Mouse (Mus musculus): ENCODE measurements around the gene Cenpm. TPM values are rescaled to one million over a fixed set of nuclear protein-coding genes. Genes with fewer than 3 reads are reported as not detected.
"Not testable (repeated sequence)": the region's sequence is repeated elsewhere in the genome, so short reads cannot be mapped to it uniquely, and the experiment has no call there.

The Cenpm gene
- polyA plus RNA-seq, 1 experiment from 2014 or later: 82.5 TPM

DNA sequence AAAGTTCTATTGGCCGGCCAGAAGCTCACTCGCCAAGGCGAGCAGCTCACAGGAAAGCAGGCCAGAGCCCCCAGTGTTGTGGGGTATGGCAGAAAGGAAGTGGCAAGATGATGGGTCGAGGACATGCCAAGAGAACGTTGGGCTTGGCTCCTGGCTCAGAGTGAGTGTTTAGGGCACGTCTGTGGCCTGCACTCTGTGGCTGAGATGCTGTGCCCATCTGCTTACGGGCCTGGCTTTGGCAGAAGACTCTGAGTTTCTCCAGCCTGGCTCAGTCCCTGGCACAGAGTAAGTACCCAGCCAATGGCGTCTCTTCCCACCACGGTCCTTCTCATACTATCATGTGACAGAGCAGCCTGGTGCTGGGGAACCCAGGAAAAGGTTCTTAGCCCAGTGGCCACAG is 24.2 kb upstream of the Cenpm start:
- no peak overlapping the region for H3K27ac ChIP-seq (replicated peaks)
- no peaks in the 10 kb centered on the region for H3K9me3 ChIP-seq
- WGBS: 87% methylated on average over 9 of the region's 9 CpGs
- no peaks in the 10 kb centered on the region for H3K36me3 ChIP-seq (replicated peaks)
- no peak for DNase-seq (ENCODE audit: low spot score)
- peaks cover 18% of the 10 kb centered on the region for H3K4me1 ChIP-seq
- H3K27me3 ChIP-seq (replicated peaks; ENCODE audit: low read depth, poor library complexity, severe bottlenecking): peaks cover 43% of the 10 kb centered on the region
- H3K4me3 ChIP-seq: no peak overlapping the region

GRCm38 (mm10) chr15:82268185-82268584 is 23.6 kb upstream of the Cenpm start:
- 0 out of 2 replicates have a peak overlapping the region, but pooled peaks have one; percentile 8 for H3K27ac ChIP-seq (replicated peaks)
- H3K4me3 ChIP-seq: no peak overlapping the region
- peak; percentile 44 for DNase-seq (ENCODE audit: low spot score)
- H3K36me3 ChIP-seq (replicated peaks): no peaks in the 10 kb centered on the region
- H3K9me3 ChIP-seq: no peaks in the 10 kb centered on the region
- WGBS: 34% methylated on average over 3 of the region's 3 CpGs
- peaks cover 37% of the 10 kb centered on the region for H3K27me3 ChIP-seq (replicated peaks; ENCODE audit: low read depth, poor library complexity, severe bottlenecking)
- peaks cover 18% of the 10 kb centered on the region for H3K4me1 ChIP-seq

DNA sequence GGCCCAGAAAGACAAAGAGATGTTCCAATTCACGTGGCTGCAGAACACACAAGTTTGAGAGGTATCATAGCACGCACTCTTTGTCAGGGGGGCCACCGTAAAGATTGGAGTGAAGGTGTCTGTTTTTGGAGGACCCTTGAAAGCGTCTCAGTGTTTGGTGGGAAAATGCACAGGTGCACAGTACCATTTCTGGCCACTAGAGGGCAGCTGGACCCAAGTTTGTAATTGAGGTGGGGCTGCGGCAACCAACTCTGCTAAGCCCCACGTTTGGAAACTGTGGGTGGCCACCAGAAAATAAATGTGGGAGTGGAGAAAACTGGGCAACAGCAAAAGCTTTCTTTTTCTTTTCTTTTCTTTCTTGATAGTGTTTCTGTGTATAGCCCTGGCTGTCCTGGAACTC is 21.8 kb upstream of the Cenpm start:
- Histone ChIP-seq H3K27ac (replicated peaks) (no peak overlapping the region), H3K9me3 (no peaks in the 10 kb centered on the region), H3K4me1 (peaks cover 18% of the 10 kb centered on the region), H3K36me3 (replicated peaks) (no peaks in the 10 kb centered on the region), H3K4me3 (no peak overlapping the region), H3K27me3 (replicated peaks; ENCODE audit: low read depth, poor library complexity, severe bottlenecking) (peaks cover 27% of the 10 kb centered on the region)
- DNase-seq (ENCODE audit: low spot score): peak; percentile 77
- 14% methylated on average over 6 of the region's 6 CpGs for WGBS

DNA sequence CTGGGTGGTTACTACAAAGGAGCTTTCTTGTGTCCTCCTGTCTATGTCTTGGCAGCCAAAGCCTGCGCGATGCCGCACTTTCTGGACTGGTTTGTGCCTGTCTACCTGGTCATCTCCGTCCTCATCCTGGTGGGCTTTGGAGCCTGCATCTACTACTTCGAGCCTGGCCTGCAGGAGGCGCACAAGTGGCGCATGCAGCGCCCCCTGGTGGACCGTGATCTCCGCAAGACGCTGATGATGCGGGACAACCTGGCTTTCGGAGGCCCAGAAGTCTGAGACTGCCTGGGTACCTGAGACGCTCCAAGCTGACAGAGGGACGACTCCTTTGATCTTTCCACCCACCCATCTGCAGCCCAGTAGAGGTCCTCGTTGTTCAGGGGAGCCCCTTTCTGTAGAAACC is 15.0 kb upstream of the Cenpm start:
- H3K4me1 ChIP-seq: peaks cover 24% of the 10 kb centered on the region
- 11% methylated on average over 16 of the region's 16 CpGs for WGBS

GRCm38 (mm10) chr15:82255944-82256383 is 11.4 kb upstream of the Cenpm start:
- H3K9me3 ChIP-seq: peaks cover 3% of the 10 kb centered on the region; the same call in 1 of the 2 replicates
- peak; percentile 36 for DNase-seq (ENCODE audit: low spot score)
- 21% methylated on average over 10 of the region's 10 CpGs for WGBS
- peak overlapping the region; percentile 57 for H3K27ac ChIP-seq (replicated peaks)
- peaks cover 22% of the 10 kb centered on the region for H3K4me1 ChIP-seq
- peaks cover 21% of the 10 kb centered on the region for H3K27me3 ChIP-seq (replicated peaks; ENCODE audit: low read depth, poor library complexity, severe bottlenecking)
- peak overlapping the region; percentile 42; the same call in 1 of the 2 replicates for H3K4me3 ChIP-seq
- H3K36me3 ChIP-seq (replicated peaks): no peaks in the 10 kb centered on the region

More for the DNA sequence above, 15.0 kb upstream of the Cenpm start:
- Histone ChIP-seq H3K9me3 (no peaks in the 10 kb centered on the region), H3K27me3 (replicated peaks; ENCODE audit: low read depth, poor library complexity, severe bottlenecking) (peaks cover 36% of the 10 kb centered on the region), H3K36me3 (replicated peaks) (no peaks in the 10 kb centered on the region), H3K27ac (replicated peaks) (no peak overlapping the region), H3K4me3 (no peak overlapping the region)
- DNase-seq (ENCODE audit: low spot score): peak; percentile 86

- H3K27ac ChIP-seq (replicated peaks): no peak overlapping the region
- no peak for DNase-seq (ENCODE audit: low spot score)
- H3K36me3 ChIP-seq (replicated peaks): no peaks in the 10 kb centered on the region
- peaks cover 16% of the 10 kb centered on the region for H3K27me3 ChIP-seq (replicated peaks; ENCODE audit: low read depth, poor library complexity, severe bottlenecking)
- peaks cover 3% of the 10 kb centered on the region; the same call in 1 of the 2 replicates for H3K9me3 ChIP-seq
- H3K4me1 ChIP-seq: peaks cover 22% of the 10 kb centered on the region
- no peak overlapping the region for H3K4me3 ChIP-seq
- WGBS: 46% methylated on average over 4 of the region's 4 CpGs
Measured at GRCm38 (mm10) chr15:82255248-82255647, 10.7 kb upstream of the Cenpm start.

DNA sequence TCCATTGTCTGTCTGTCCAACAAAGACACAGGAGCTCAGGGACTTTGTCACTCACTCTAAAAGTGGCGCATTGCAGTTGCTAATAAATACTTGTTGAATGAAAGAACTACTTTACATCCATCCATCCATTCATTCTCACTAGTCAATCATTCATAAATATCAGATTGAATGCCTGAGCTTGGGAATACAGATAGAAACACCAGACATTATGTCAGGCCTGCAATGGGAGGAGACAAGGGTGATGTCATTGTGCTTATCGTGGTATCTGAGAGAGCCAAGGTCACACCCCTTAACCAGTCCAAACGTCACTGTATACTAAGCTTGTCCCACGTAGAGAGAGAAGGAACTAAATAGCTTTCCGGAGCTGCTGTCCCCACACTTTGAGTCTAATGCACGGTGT is 7.5 kb upstream of the Cenpm start, which contains the start of gene 1500009C09Rik:
Gene 1500009C09Rik (plus strand): TSS at position 301 of the 400 bp plus-strand sequence.
- Histone ChIP-seq H3K36me3 (replicated peaks) (no peaks in the 10 kb centered on the region), H3K27me3 (replicated peaks; ENCODE audit: low read depth, poor library complexity, severe bottlenecking) (peaks cover 6% of the 10 kb centered on the region), H3K4me1 (peaks cover 20% of the 10 kb centered on the region), H3K27ac (replicated peaks) (no peak within 1 kb of the TSS), H3K4me3 (no peak within 1 kb of the TSS), H3K9me3 (peaks cover 3% of the 10 kb centered on the region; the same call in 1 of the 2 replicates)
- 89% methylated on average over 6 of the region's 6 CpGs for WGBS
- no peak for DNase-seq (ENCODE audit: low spot score)

- H3K36me3 ChIP-seq (replicated peaks): no peaks in the 10 kb centered on the region
- no peak for DNase-seq (ENCODE audit: low spot score)
- peaks cover 15% of the 10 kb centered on the region for H3K4me1 ChIP-seq
- peaks cover 6% of the 10 kb centered on the region; the same call in 1 of the 2 replicates for H3K27me3 ChIP-seq (replicated peaks; ENCODE audit: low read depth, poor library complexity, severe bottlenecking)
- whole genome bisulfite sequencing: 93% methylated on average over 3 of the region's 3 CpGs
- peaks cover 3% of the 10 kb centered on the region; the same call in 1 of the 2 replicates for H3K9me3 ChIP-seq
- H3K4me3 ChIP-seq: no peak overlapping the region
- no peak overlapping the region for H3K27ac ChIP-seq (replicated peaks)
Measured at GRCm38 (mm10) chr15:82251579-82251978, 7.0 kb upstream of the Cenpm start.

- 81% methylated on average over 3 of the region's 3 CpGs for WGBS
- Histone ChIP-seq H3K4me3 (no peak overlapping the region), H3K9me3 (peaks cover 3% of the 10 kb centered on the region; the same call in 1 of the 2 replicates), H3K4me1 (peaks cover 11% of the 10 kb centered on the region), H3K27me3 (replicated peaks; ENCODE audit: low read depth, poor library complexity, severe bottlenecking) (no peaks in the 10 kb centered on the region), H3K36me3 (replicated peaks) (no peaks in the 10 kb centered on the region), H3K27ac (replicated peaks) (no peak overlapping the region)
- DNase-seq (ENCODE audit: low spot score): no peak
Measured at GRCm38 (mm10) chr15:82247131-82247776, 2.7 kb upstream of the Cenpm start.

GRCm38 (mm10) chr15:82244805-82245161 is 235 bp upstream of the Cenpm start:
- not testable (repeated sequence) for DNase-seq (ENCODE audit: low spot score); H3K36me3 ChIP-seq (replicated peaks); H3K9me3 ChIP-seq; H3K27me3 ChIP-seq (replicated peaks; ENCODE audit: low read depth, poor library complexity, severe bottlenecking)
- peaks cover 11% of the 10 kb centered on the region for H3K4me1 ChIP-seq
- WGBS: 23% methylated on average over 9 of the region's 9 CpGs
- peak overlapping the region; percentile 92 for H3K27ac ChIP-seq (replicated peaks)
- peak overlapping the region; percentile 73 for H3K4me3 ChIP-seq

GRCm38 (mm10) chr15:82243742-82244114 is 820 bp downstream of the Cenpm start:
- WGBS: 9% methylated on average over 12 of the region's 12 CpGs
- Histone ChIP-seq H3K4me3 (peak overlapping the region; percentile 73), H3K4me1 (peaks cover 11% of the 10 kb centered on the region), H3K27ac (replicated peaks) (peak overlapping the region; percentile 92), H3K27me3 (replicated peaks; ENCODE audit: low read depth, poor library complexity, severe bottlenecking) (no peaks in the 10 kb centered on the region), H3K36me3 (replicated peaks) (peaks cover 11% of the 10 kb centered on the region), H3K9me3 (no peaks in the 10 kb centered on the region)
- DNase-seq (ENCODE audit: low spot score): no peak

DNA sequence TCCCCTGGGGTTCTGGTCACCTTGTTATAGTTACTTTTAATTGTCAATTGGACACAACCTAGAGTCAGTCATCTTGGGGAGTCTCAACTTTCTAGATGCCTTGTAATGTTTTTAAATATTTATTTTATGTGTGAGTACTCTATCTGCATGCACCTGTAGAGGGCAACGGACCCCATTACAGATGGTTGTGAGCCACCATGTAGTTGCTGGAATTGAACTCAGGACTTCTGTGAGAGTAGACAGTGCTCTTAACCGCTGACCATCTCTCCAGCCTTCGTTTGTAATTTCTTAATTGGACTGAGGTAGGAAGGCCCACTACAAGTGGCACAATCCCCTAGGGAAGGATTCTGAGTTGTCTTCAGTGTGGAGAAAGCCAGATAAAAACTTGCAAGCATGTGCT is 1.2 kb downstream of the Cenpm start:
- H3K27ac ChIP-seq (replicated peaks): 0 out of 2 replicates have a peak overlapping the region, but pooled peaks have one; percentile 92

DNA sequence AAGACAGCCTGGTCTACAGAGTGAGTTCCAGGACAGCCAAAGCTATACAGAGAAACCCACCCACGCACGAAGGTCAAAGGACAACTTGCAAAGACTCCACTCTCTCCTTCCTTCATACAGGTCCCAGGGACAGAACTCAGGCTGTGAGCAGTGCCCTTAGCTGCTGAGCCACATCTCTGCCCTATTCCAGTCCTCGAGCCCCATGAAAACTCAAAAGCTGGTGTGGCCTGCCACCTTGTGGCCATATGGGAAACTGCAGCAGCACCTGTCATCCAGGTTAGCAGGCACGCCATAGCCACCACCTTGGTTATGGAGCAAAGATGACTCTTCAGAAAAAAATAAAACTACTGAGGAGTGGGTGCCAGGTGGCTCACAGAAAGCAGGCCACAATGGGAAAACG is 8.0 kb downstream of the Cenpm start:
- no peak overlapping the region for H3K4me3 ChIP-seq
- no peaks in the 10 kb centered on the region for H3K9me3 ChIP-seq
- no peak overlapping the region for H3K27ac ChIP-seq (replicated peaks)
- peaks cover 11% of the 10 kb centered on the region for H3K4me1 ChIP-seq
- H3K36me3 ChIP-seq (replicated peaks): peaks cover 40% of the 10 kb centered on the region
- no peaks in the 10 kb centered on the region for H3K27me3 ChIP-seq (replicated peaks; ENCODE audit: low read depth, poor library complexity, severe bottlenecking)
- DNase-seq (ENCODE audit: low spot score): peak; percentile 84
- 23% methylated on average over 5 of the region's 5 CpGs for whole genome bisulfite sequencing

More for the DNA sequence above, 1.2 kb downstream of the Cenpm start:
- Histone ChIP-seq H3K4me1 (peaks cover 11% of the 10 kb centered on the region), H3K4me3 (peak overlapping the region; percentile 73), H3K27me3 (replicated peaks; ENCODE audit: low read depth, poor library complexity, severe bottlenecking) (no peaks in the 10 kb centered on the region), H3K9me3 (no peaks in the 10 kb centered on the region), H3K36me3 (replicated peaks) (peaks cover 15% of the 10 kb centered on the region)
- WGBS: 82% methylated on average over 3 of the region's 3 CpGs
- no peak for DNase-seq (ENCODE audit: low spot score)
